Mouse (Mus musculus) ES-CJ7 (cell line): Measurements from ENCODE around the gene Inafm2.

Source experiments
- DNase-seq: peaks from one replicate; pipeline ENCODE4 v3.0.0; 2011; ENCODE audit warnings: low read depth, low spot score

Inafm2 gene

GRCm38 (mm10) chr2:118781115-118781514 lies 35.6 kb downstream of the Inafm2 start:
- DNase-seq: no peak

- no peak for DNase-seq
These were observed 36.7 kb downstream of the Inafm2 start for GRCm38 (mm10) chr2:118782303-118782702.

- no peak for DNase-seq
These were observed 37.5 kb downstream of the Inafm2 start for GRCm38 (mm10) chr2:118783093-118783492.

DNA sequence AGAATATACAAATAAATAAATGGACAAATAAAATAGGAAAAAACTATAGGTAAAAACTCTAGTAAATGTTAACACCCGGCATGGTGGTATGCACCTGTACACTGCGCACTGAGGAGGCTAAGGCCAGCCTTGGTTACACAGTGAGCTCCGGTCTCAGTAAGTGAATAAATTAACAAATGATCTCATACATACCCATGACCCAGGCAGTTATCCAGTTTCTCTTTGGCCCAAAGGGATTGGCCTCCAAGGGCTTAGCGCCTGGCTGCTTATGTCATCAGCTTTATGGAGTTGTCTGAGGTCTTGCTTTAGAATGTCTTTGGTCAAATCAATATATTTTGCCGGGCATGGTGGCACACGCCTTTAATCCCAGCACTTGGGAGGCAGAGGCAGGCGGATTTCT lies 38.1 kb downstream of the Inafm2 start:
- DNase-seq: no peak

- no peak for DNase-seq
These were observed 41.0 kb downstream of the Inafm2 start for GRCm38 (mm10) chr2:118786525-118786924.

DNA sequence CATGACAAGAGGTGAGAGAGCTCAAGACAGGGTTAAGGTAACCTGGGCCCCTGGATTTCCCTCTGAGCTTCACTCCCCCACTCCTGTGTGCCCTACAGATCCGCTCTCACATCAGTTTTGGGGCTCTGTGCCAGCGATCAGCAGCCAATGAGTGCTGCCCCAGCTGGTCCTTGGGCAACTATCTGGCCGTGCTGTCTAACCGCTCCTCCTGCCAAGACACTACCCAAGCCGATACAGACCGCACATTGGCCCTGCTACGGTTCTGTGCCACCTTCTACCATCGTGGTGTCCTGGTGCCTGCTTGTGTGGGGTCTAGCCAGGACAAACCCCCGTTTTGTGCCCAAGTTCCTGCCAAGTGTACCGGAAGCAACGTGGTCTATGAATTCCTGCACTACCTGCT lies 43.9 kb downstream of the Inafm2 start:
- no peak for DNase-seq

DNA sequence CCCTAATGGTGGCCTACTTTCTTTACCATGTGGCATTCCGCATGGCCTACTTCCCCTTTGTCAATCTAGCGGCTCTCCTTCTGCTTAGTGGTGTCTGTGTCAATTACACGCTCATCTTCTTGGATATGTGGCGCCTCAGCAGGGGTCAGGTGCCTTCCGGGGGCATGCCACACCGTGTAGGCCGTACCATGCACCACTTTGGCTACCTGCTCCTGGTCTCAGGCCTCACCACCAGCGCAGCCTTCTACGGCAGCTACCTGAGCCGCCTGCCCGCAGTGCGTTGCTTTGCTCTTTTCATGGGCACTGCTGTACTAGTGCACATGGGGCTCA lies 44.6 kb downstream of the Inafm2 start:
- no peak for DNase-seq

GRCm38 (mm10) chr2:118790551-118791525 lies 45.3 kb downstream of the Inafm2 start:
- DNase-seq: peak; percentile 89

GRCm38 (mm10) chr2:118791591-118792258 lies 46.2 kb downstream of the Inafm2 start:
- DNase-seq: no peak

DNA sequence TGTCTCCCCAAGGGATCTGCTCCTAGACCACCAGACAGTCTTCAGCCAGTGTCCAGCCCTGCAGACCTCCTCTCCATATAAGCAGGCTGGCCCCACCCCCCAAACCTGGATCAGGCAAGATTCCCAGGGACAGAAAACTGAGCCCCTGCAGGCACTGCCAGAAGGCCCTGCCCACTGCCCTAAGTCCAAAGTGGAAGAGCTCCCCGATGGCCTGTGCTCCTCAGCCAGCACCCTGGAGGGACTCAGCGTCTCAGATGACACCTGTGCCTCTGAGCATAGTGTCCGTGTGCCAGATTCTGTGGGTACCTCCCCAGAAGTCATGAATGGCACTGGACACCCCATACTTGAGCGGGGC lies 46.7 kb downstream of the Inafm2 start:
- no peak for DNase-seq

GRCm38 (mm10) chr2:118793636-118794035 lies 48.1 kb downstream of the Inafm2 start:
- DNase-seq: no peak
